Mouse (Mus musculus) C2C12 (cell line): Measurements from ENCODE around the gene Phyhd1.

Experiments used
- CEBPB ChIP-seq: IDR thresholded peaks from one replicate; pipeline ENCODE4 v1.6.1; 2011; ENCODE audit warnings: low read depth, mild to moderate bottlenecking, control low read depth, moderate library complexity
- CTCF ChIP-seq: IDR thresholded peaks from one replicate; pipeline ENCODE4 v1.5.1; 2011; ENCODE audit not compliant: control insufficient read depth, insufficient read depth, insufficient read length
- MAX ChIP-seq: IDR thresholded peaks from one replicate; pipeline ENCODE4 v1.6.1; 2011; ENCODE audit warnings: mild to moderate bottlenecking, control low read depth
- MYOD1 ChIP-seq: IDR thresholded peaks from one replicate; pipeline ENCODE4 v1.6.1; 2011; ENCODE audit warnings: low read depth; ENCODE audit not compliant: control insufficient read depth, insufficient read length
- MYOG ChIP-seq: IDR thresholded peaks from one replicate; pipeline ENCODE4 v1.6.1; 2011; ENCODE audit not compliant: control insufficient read depth, insufficient read length; ENCODE audit errors: extremely low read depth
- USF1 ChIP-seq: IDR thresholded peaks from one replicate; pipeline ENCODE4 v1.6.1; 2011; ENCODE audit warnings: low read depth, mild to moderate bottlenecking, control low read depth, moderate library complexity

GRCm38 (mm10) chr2:30265767-30266253, at the start of gene Phyhd1:
- TF ChIP-seq MYOD1 (no peak), CTCF (no peak), USF1 (no peak), MAX (no peak), CEBPB (no peak), MYOG (no peak)
